Mouse (Mus musculus) liver, embryonic 14.5 days (tissue): ENCODE results near the gene Ccin. TPM values are rescaled to one million over a fixed set of nuclear protein-coding genes. Genes with fewer than 3 reads are reported as not detected.

Experiments
- ATAC-seq: fragments of 200-750 bp; cut with Nextera tagmentation; 2 replicates; pipeline ENCODE4 v1.8.0; 2017; ENCODE audit warnings: moderate number of reproducible peaks, mild to moderate bottlenecking, moderate library complexity; ENCODE audit not compliant: insufficient read depth
- DNase-seq, 3 experiments: peaks; one replicate each; pipeline ENCODE4 v3.0.0-alpha.2; 2012 to 2013; ENCODE audit warnings: low read depth in 3 of 3, low spot score in 3 of 3
- H3K27ac ChIP-seq: fragments of 300-500 bp; sonication (generic); 2 replicates; pipeline ENCODE4 v1.5.1; 2014; ENCODE audit warnings: moderate library complexity, mild to moderate bottlenecking, control low read depth, inconsistent platforms
- H3K27me3 ChIP-seq: fragments of 300-500 bp; sonication (generic); 2 replicates; pipeline ENCODE4 v1.6.1; 2014; ENCODE audit warnings: mild to moderate bottlenecking, low read length, moderate library complexity; ENCODE audit not compliant: control insufficient read depth, insufficient read depth
- H3K36me3 ChIP-seq: fragments of 300-500 bp; sonication (generic); replicated peaks from 2 replicates; pipeline ENCODE4 v1.6.1; 2014; ENCODE audit warnings: low read depth; ENCODE audit not compliant: control insufficient read depth, insufficient read depth
- H3K4me1 ChIP-seq, 2 experiments: fragments of 200-500 bp in 1 of 2; fragments of 300-500 bp in 1 of 2; sonication (generic) in 1 of 2; replicated peaks; 2 replicates each; pipeline ENCODE4 v1.6.1; 2012 to 2014; ENCODE audit warnings: antibody characterized with exemption in 1 of 2, inconsistent platforms in 1 of 2, low read length in 1 of 2; ENCODE audit not compliant: control insufficient read depth in 2 of 2, insufficient read depth in 2 of 2
- H3K4me2 ChIP-seq: fragments of 300-500 bp; sonication (generic); 2 replicates; pipeline ENCODE4 v1.6.1; 2014; ENCODE audit warnings: low read depth, mild to moderate bottlenecking, control low read depth, moderate library complexity
- H3K4me3 ChIP-seq, 2 experiments: fragments of 200-500 bp in 1 of 2; fragments of 300-500 bp in 1 of 2; sonication (generic) in 1 of 2; 2 replicates each; pipeline ENCODE4 v1.5.1; 2012 to 2014; ENCODE audit warnings: low read depth in 2 of 2, low read length in 2 of 2, mild to moderate bottlenecking in 2 of 2, control low read depth in 1 of 2, inconsistent platforms in 1 of 2, moderate library complexity in 1 of 2; ENCODE audit not compliant: insufficient read depth in 1 of 2
- H3K9ac ChIP-seq: fragments of 300-500 bp; sonication (generic); replicated peaks from 2 replicates; pipeline ENCODE4 v1.6.1; 2014; ENCODE audit warnings: mild to moderate bottlenecking, control low read depth, moderate library complexity
- H3K9me3 ChIP-seq: fragments of 300-500 bp; sonication (generic); 2 replicates; pipeline ENCODE4 v1.6.1; 2016; ENCODE audit warnings: low read length, mixed read lengths; ENCODE audit not compliant: control insufficient read depth
- CTCF ChIP-seq: IDR thresholded peaks from 2 replicates; pipeline ENCODE4 v1.5.1; 2016; ENCODE audit warnings: antibody characterized with exemption, low read depth, control low read depth
- EP300 ChIP-seq: IDR thresholded peaks from 2 replicates; pipeline ENCODE4 v1.6.1; 2016; ENCODE audit warnings: antibody characterized with exemption, low read depth
- WGBS: fragments of 180-500 bp; shearing (Covaris S2); extraction: QIAGEN DNeasy Blood & Tissue Kit; methylation state at CpG from one replicate; pipeline ENCODE4 v1.1.7; 2014; ENCODE audit not compliant: insufficient replicate concordance; 5-methylcytosine and 5-hydroxymethylcytosine counted together
- polyA plus RNA-seq, 2 experiments: library from polyadenylated mRNA; depleted of rRNA in 1 of 2; stranded (reverse) in 1 of 2; unstranded in 1 of 2; fragments of >200 nt; fragmentation: Nextera tagmentation in 1 of 2; extraction: Ambion mirVana in 1 of 2; gene quantifications; 2 replicates each; pipeline versions ENCODE4 v1.2.1 to v1.2.3; 2012 to 2014

Gene Ccin
- polyA plus RNA-seq, 2 experiments, result 0.02 TPM; not detected in 1

- peak; percentile 87 for ATAC-seq
- Histone ChIP-seq H3K27me3 (no peaks in the 10 kb centered on the region), H3K9me3 (no peaks in the 10 kb centered on the region), H3K4me3 (peak overlapping the region; percentile 12 to 25), H3K27ac (peak overlapping the region; percentile 53), H3K4me1 (peaks cover 75 to 82% of the 10 kb centered on the region in 2 experiments), H3K9ac (peak overlapping the region; percentile 23), H3K4me2 (peak overlapping the region; percentile 64), H3K36me3 (no peaks in the 10 kb centered on the region)
- 3% methylated on average over 2 of the region's 2 CpGs for WGBS
- TF ChIP-seq EP300, result peak; percentile 85
- TF ChIP-seq CTCF, result no peak
- DNase-seq, result peak; percentile 69 to 81 (median 73)
These were observed 18.9 kb upstream of the Ccin start for GRCm38 (mm10) chr4:43964326-43964833.

GRCm38 (mm10) chr4:43964951-43965684 is 18.2 kb upstream of the Ccin start:
- Histone ChIP-seq H3K36me3 (no peaks in the 10 kb centered on the region), H3K9ac (peak overlapping the region; percentile 23), H3K27me3 (no peaks in the 10 kb centered on the region), H3K27ac (peak overlapping the region; percentile 53), H3K4me2 (peak overlapping the region; percentile 64), H3K9me3 (no peaks in the 10 kb centered on the region), H3K4me3 (no peak overlapping the region), H3K4me1 (peaks cover 67 to 75% of the 10 kb centered on the region in 2 experiments)
- TF ChIP-seq EP300, result no peak
- no peak for TF ChIP-seq CTCF
- peak; percentile 22; the same call in 1 of the 2 replicates for ATAC-seq
- DNase-seq, result no peak
- WGBS, result 22% methylated on average over 4 of the region's 4 CpGs

- WGBS, result 51% methylated on average over 7 of the region's 7 CpGs
- ATAC-seq, result no peak
- H3K9ac ChIP-seq, result no peak overlapping the region; the same call in 1 of the 2 replicates
- H3K9me3 ChIP-seq, result no peaks in the 10 kb centered on the region
- H3K36me3 ChIP-seq, result no peaks in the 10 kb centered on the region; the same call in 1 of the 2 replicates
- H3K4me3 ChIP-seq, result no peak overlapping the region
- peaks cover 60 to 67% of the 10 kb centered on the region in 2 experiments for H3K4me1 ChIP-seq
- no peak for DNase-seq
- peak overlapping the region; percentile 53 for H3K27ac ChIP-seq
- peak overlapping the region; percentile 64; the same call in 1 of the 2 replicates for H3K4me2 ChIP-seq
- no peaks in the 10 kb centered on the region for H3K27me3 ChIP-seq
- TF ChIP-seq CTCF (no peak), EP300 (no peak)
These were observed 17.3 kb upstream of the Ccin start for GRCm38 (mm10) chr4:43965856-43966535.

GRCm38 (mm10) chr4:43968650-43969049 is 14.6 kb upstream of the Ccin start:
- H3K4me1 ChIP-seq, result peaks cover 43 to 56% of the 10 kb centered on the region in 2 experiments
- ATAC-seq (no peak), DNase-seq (no peak)
- H3K27ac ChIP-seq, result no peak overlapping the region
- H3K9ac ChIP-seq, result no peak overlapping the region
- 78% methylated on average over 13 of the region's 13 CpGs for WGBS
- no peaks in the 10 kb centered on the region; the same call in 1 of the 2 replicates for H3K36me3 ChIP-seq
- no peak overlapping the region for H3K4me3 ChIP-seq
- TF ChIP-seq CTCF, result no peak
- TF ChIP-seq EP300, result no peak
- no peak overlapping the region for H3K4me2 ChIP-seq
- H3K9me3 ChIP-seq, result no peaks in the 10 kb centered on the region
- no peaks in the 10 kb centered on the region for H3K27me3 ChIP-seq

- no peak overlapping the region for H3K9ac ChIP-seq
- no peak overlapping the region for H3K4me3 ChIP-seq
- WGBS, result 42% methylated on average over 4 of the region's 4 CpGs
- TF ChIP-seq EP300, result no peak
- no peak for TF ChIP-seq CTCF
- no peaks in the 10 kb centered on the region for H3K27me3 ChIP-seq
- no peak overlapping the region for H3K27ac ChIP-seq
- H3K4me2 ChIP-seq, result no peak overlapping the region
- no peaks in the 10 kb centered on the region for H3K9me3 ChIP-seq
- H3K4me1 ChIP-seq, result peaks cover 36 to 53% of the 10 kb centered on the region in 2 experiments
- DNase-seq, result no peak
- no peak for ATAC-seq
- H3K36me3 ChIP-seq, result no peaks in the 10 kb centered on the region; the same call in 1 of the 2 replicates
These were observed 13.9 kb upstream of the Ccin start for GRCm38 (mm10) chr4:43969373-43969772.
